Mouse (Mus musculus) kidney, postnatal 0 days (tissue): ENCODE results near the gene Calm4. TPM values are rescaled to one million over a fixed set of nuclear protein-coding genes. Genes with fewer than 3 reads are reported as not detected.

Experiments
- ATAC-seq: fragments of 200-750 bp; cut with Nextera tagmentation; replicated peaks from 2 replicates; pipeline ENCODE4 v1.8.0; 2017; ENCODE audit warnings: low read depth, moderate number of reproducible peaks, moderate TSS enrichment, moderate library complexity; ENCODE audit not compliant: low FRiP score
- DNase-seq: peaks from one replicate; pipeline ENCODE4 v3.0.0-alpha.2; 2016; ENCODE audit warnings: low spot score
- H3K27ac ChIP-seq: fragments of 300-500 bp; sonication (generic); 2 replicates; pipeline ENCODE4 v1.5.1; 2014; ENCODE audit warnings: mild to moderate bottlenecking
- H3K27me3 ChIP-seq: fragments of 300-500 bp; sonication (generic); 2 replicates; pipeline ENCODE4 v1.6.1; 2014; ENCODE audit warnings: low read length, mixed read lengths; ENCODE audit not compliant: insufficient read depth
- H3K36me3 ChIP-seq: fragments of 300-500 bp; sonication (generic); 2 replicates; pipeline ENCODE4 v1.6.1; 2014; ENCODE audit warnings: low read length, mixed read lengths; ENCODE audit not compliant: insufficient read depth
- H3K4me1 ChIP-seq: fragments of 300-500 bp; sonication (generic); replicated peaks from 2 replicates; pipeline ENCODE4 v1.6.1; 2014; ENCODE audit warnings: antibody characterized with exemption, low read length, mixed read lengths; ENCODE audit not compliant: insufficient read depth
- H3K4me2 ChIP-seq: fragments of 300-500 bp; sonication (generic); 2 replicates; pipeline ENCODE4 v1.6.1; 2014; ENCODE audit warnings: mild to moderate bottlenecking, low read length, moderate library complexity, mixed read lengths
- H3K4me3 ChIP-seq: fragments of 300-500 bp; sonication (generic); replicated peaks from 2 replicates; pipeline ENCODE4 v1.5.1; 2014; ENCODE audit warnings: low read depth, low read length
- H3K9ac ChIP-seq: fragments of 300-500 bp; sonication (generic); 2 replicates; pipeline ENCODE4 v1.6.1; 2014; ENCODE audit warnings: low read depth, low read length
- H3K9me3 ChIP-seq: fragments of 300-500 bp; sonication (generic); replicated peaks from 2 replicates; pipeline ENCODE4 v1.6.1; 2016; ENCODE audit warnings: low read length, inconsistent platforms, mixed read lengths
- CTCF ChIP-seq: IDR thresholded peaks from 2 replicates; pipeline ENCODE4 v1.5.1; 2016; ENCODE audit warnings: antibody characterized with exemption, low read depth, mild to moderate bottlenecking, moderate library complexity
- WGBS: fragments of 180-500 bp; shearing (Covaris S2); extraction: QIAGEN DNeasy Blood & Tissue Kit; methylation state at CpG from one replicate; pipeline ENCODE4 v1.1.7; 2014; 5-methylcytosine and 5-hydroxymethylcytosine counted together
- polyA plus RNA-seq: library from polyadenylated mRNA; unstranded; fragments of >200 nt; fragmentation: Nextera tagmentation; extraction: Ambion mirVana; gene quantifications from 2 replicates; pipeline ENCODE4 v1.2.1, GENCODE M21; 2015

Calm4 gene
- polyA plus RNA-seq, 1 experiment from 2014 or later = not detected

DNA sequence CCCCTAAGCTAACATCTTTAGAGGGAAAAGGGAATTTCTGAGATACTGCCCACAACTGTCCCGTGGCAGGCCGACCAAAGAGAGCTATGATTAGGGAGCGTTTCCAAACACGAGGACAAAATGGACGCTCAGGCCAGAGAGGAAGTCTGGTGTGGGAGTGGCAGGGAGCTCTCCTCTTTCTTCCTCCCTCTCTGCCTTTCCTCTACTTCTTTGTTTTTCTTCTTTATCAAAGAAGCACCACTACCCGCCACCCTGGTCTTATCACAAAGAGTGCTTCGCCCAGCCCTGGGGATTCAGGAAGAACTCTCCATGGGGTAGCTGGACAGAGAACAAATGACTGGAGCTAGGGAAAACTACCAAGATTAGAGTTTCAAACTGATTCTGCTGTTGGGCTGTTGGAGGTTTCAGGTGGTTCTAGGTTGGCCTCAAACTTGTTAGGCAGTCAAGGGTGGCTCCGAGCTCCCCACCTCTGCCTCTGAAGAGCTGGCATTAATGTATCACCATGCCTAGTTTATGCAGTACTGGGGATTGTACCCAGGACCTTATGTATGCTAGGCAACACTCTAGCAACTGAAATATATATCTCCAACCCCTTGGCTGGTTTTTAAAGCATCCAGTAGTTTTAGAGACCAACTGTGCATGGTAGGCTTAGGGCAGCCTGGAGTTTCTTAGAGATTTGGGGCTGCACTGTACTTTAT is 28.9 kb downstream of the Calm4 start:
- 76% methylated on average over 8 of the region's 8 CpGs for WGBS
- no peak for ATAC-seq
- TF ChIP-seq CTCF = no peak

DNA sequence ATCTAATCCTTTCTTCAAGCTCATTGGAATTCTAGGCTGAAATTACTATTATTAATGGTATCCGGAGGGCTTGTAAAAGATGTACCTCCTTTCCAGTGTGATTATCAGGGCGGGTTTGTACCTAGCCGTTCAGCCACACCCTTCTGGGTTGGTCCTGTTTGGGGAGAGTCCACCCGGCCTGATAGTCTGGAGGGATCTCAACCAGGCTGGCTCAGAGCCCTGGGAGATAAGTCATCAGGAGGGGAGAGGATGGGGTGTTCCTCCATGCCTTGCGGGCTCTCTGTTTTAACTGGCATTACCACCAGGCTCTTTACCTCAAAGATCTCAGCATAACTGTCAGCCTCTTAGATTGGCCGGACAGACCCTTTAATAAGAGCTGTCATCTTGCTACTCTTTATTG is 29.6 kb downstream of the Calm4 start:
- no peaks in the 10 kb centered on the region for H3K9me3 ChIP-seq
- no peak overlapping the region for H3K9ac ChIP-seq
- H3K27ac ChIP-seq = no peak overlapping the region
- H3K4me3 ChIP-seq = no peak overlapping the region
- H3K27me3 ChIP-seq = no peaks in the 10 kb centered on the region
- H3K36me3 ChIP-seq = no peaks in the 10 kb centered on the region
- no peak for DNase-seq
- ATAC-seq = no peak
- H3K4me1 ChIP-seq = no peaks in the 10 kb centered on the region
- H3K4me2 ChIP-seq = no peak overlapping the region
- WGBS = 87% methylated on average over 6 of the region's 6 CpGs
- no peak for TF ChIP-seq CTCF

More for the DNA sequence above, 28.9 kb downstream of the Calm4 start:
- H3K9me3 ChIP-seq = no peaks in the 10 kb centered on the region
- H3K9ac ChIP-seq = no peak overlapping the region
- H3K4me2 ChIP-seq = no peak overlapping the region
- no peaks in the 10 kb centered on the region for H3K27me3 ChIP-seq
- no peaks in the 10 kb centered on the region for H3K36me3 ChIP-seq
- no peak for DNase-seq
- no peak overlapping the region for H3K4me3 ChIP-seq
- no peak overlapping the region for H3K27ac ChIP-seq
- H3K4me1 ChIP-seq = no peaks in the 10 kb centered on the region

DNA sequence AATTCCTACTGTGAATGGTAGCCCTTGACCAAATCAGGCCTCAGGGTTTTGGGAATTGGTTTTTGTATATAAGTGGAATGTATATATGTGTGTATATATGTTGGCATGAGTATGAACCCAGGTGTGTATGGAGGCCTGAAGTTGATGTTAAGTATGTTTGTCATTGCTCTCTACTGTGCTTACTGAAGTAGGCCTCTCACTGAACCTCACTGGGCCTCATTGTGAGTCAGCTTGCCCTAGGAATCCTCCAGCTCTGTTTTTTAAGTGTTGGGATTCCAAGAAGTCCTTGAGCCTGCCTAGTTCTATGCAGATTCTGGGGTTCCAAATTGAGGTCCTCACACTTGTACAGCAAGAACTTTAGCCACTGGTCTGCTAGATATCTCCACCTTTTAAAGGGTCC is 32.3 kb downstream of the Calm4 start:
- no peak overlapping the region for H3K4me2 ChIP-seq
- H3K27me3 ChIP-seq = no peaks in the 10 kb centered on the region
- no peaks in the 10 kb centered on the region for H3K36me3 ChIP-seq
- no peak overlapping the region for H3K4me3 ChIP-seq
- no peaks in the 10 kb centered on the region for H3K4me1 ChIP-seq
- H3K27ac ChIP-seq = no peak overlapping the region
- no peak overlapping the region for H3K9ac ChIP-seq
- TF ChIP-seq CTCF = no peak
- H3K9me3 ChIP-seq = no peaks in the 10 kb centered on the region
- DNase-seq = no peak
- no peak for ATAC-seq

DNA sequence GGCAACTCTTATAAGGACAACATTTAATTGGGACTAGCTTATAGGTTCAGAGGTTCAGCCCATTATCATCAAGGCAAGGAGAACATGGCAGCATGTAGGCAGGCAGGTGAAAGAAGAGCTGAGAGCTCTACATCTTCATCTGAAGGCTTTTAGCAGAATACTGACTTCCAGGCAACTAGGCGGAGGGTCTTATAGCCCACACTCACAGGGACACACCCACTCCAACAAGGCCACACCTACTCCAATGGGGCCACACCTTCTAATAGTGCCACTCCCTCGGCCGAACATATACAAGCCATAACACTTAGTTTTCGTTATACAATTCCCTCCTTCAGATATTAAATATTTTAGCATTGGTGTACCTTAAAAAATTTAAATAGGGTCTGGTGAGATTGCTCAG is 35.3 kb downstream of the Calm4 start:
- Histone ChIP-seq H3K27me3 (no peaks in the 10 kb centered on the region), H3K4me1 (no peaks in the 10 kb centered on the region), H3K9me3 (no peaks in the 10 kb centered on the region), H3K4me2 (no peak overlapping the region), H3K27ac (no peak overlapping the region), H3K4me3 (no peak overlapping the region), H3K9ac (no peak overlapping the region), H3K36me3 (no peaks in the 10 kb centered on the region)
- DNase-seq (no peak), ATAC-seq (no peak)
- 97% methylated on average over 4 of the region's 4 CpGs for WGBS
- no peak for TF ChIP-seq CTCF

DNA sequence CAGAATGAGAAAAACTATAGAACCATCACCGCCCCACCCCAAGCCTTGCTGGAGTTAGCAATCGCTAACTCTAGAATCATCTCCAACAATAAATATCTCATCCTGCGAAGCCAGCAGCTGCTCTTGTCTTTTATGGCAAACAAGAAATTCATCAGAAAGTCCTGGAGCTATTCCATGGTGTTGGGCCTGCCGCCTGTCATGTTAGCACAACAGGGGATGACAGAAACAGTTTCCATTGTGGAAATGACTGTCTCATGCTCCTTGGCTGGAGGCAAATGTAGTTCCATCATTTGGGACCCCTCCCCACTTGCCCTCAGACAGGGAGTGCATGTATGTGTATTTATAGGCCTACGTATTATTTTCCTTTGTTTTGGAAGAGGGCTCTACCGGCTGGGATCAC is 38.9 kb downstream of the Calm4 start:
- no peaks in the 10 kb centered on the region for H3K9me3 ChIP-seq
- no peaks in the 10 kb centered on the region for H3K27me3 ChIP-seq
- peaks cover 3% of the 10 kb centered on the region; the same call in 1 of the 2 replicates for H3K36me3 ChIP-seq
- DNase-seq (no peak), ATAC-seq (no peak)
- H3K27ac ChIP-seq = no peak overlapping the region
- 75% methylated on average over 6 of the region's 6 CpGs for WGBS
- H3K9ac ChIP-seq = no peak overlapping the region
- H3K4me1 ChIP-seq = no peaks in the 10 kb centered on the region
- TF ChIP-seq CTCF = no peak
- no peak overlapping the region for H3K4me3 ChIP-seq
- no peak overlapping the region for H3K4me2 ChIP-seq

DNA sequence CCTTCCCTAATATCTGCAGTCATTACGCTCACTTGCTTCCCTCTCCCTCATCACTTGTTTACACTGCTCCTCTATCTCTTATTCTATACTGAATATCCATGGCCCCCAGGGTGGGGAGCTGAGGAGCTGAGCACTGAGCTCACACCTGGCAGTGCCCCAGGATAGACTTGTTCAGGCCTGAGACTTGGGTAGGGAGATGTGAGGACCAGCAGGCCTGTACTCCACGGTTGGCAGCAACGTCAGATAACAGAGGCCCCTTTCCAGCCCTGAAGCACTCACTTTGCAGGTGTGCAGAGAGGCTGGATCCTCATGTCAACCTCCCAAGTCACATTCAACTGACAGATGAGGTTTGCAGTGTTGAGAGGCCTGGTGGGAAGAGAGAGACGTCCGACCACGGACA is 39.6 kb downstream of the Calm4 start:
- 52% methylated on average over 6 of the region's 6 CpGs for WGBS
- Histone ChIP-seq H3K27ac (no peak overlapping the region), H3K4me3 (no peak overlapping the region), H3K9me3 (no peaks in the 10 kb centered on the region), H3K4me1 (no peaks in the 10 kb centered on the region), H3K9ac (no peak overlapping the region), H3K4me2 (no peak overlapping the region), H3K27me3 (no peaks in the 10 kb centered on the region), H3K36me3 (peaks cover 4% of the 10 kb centered on the region; the same call in 1 of the 2 replicates)
- DNase-seq (no peak), ATAC-seq (peak; percentile 16; the same call in 1 of the 2 replicates)
- no peak for TF ChIP-seq CTCF

DNA sequence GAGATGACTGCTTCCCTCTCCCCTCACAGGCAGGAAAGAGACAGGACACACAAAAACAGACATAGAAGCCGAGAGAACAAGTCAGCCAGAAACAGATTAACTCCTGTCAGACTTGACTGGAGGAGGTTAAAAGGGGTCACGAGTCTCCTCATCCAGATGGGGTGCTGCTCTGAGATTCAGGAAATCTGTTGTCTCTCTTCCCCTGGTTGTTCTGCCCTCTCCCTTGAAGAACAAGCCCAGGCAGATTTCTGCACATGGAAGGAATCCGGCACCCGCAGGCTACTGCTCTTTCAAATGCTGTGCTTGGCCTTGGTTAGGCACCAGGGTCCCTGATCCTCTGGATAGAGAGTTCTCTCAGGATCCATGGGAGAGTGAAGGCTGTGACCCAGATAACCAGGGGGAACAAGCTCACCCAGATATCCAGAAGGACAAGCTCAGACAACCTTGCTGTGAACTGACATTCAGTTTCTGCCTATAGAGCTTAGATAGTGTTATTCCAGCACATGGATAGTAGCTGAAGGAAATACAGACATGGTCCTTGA is 40.2 kb downstream of the Calm4 start:
- 48% methylated on average over 4 of the region's 4 CpGs for WGBS
- Histone ChIP-seq H3K4me1 (no peaks in the 10 kb centered on the region), H3K4me2 (no peak overlapping the region), H3K27ac (no peak overlapping the region), H3K9me3 (no peaks in the 10 kb centered on the region), H3K9ac (no peak overlapping the region), H3K36me3 (peaks cover 5% of the 10 kb centered on the region; the same call in 1 of the 2 replicates), H3K4me3 (no peak overlapping the region), H3K27me3 (no peaks in the 10 kb centered on the region)
- no peak for TF ChIP-seq CTCF
- ATAC-seq (no peak), DNase-seq (peak; percentile 29)
